Mouse (Mus musculus) ES-E14 (cell line): Measurements from ENCODE around the gene Klk5. TPM values are rescaled to one million over a fixed set of nuclear protein-coding genes. Genes with fewer than 3 reads are reported as not detected.
A peak's percentile ranks its signal among the peaks of the same experiment; 100 is the strongest.

Experiments used
- DNase-seq: peaks from one replicate; pipeline ENCODE4 v3.0.0-alpha.2; 2013; ENCODE audit warnings: low read depth, low spot score
- H3K27ac ChIP-seq: 2 replicates; pipeline ENCODE4 v1.5.1; 2012; ENCODE audit warnings: low read depth, mild to moderate bottlenecking, low read length, moderate library complexity, mixed read lengths; ENCODE audit not compliant: poor library complexity, insufficient read depth, severe bottlenecking
- H3K36me3 ChIP-seq: 2 replicates; pipeline ENCODE4 v1.6.1; 2012; ENCODE audit warnings: mild to moderate bottlenecking, low read length, moderate library complexity, mixed read lengths; ENCODE audit not compliant: control insufficient read depth, poor library complexity, insufficient read depth, severe bottlenecking
- H3K4me1 ChIP-seq, 2 experiments: fragments of 150-350 bp in 1 of 2; sonication (generic) in 1 of 2; 2 replicates each; pipeline ENCODE4 v1.6.1; 2012; ENCODE audit warnings: low read length in 2 of 2, mild to moderate bottlenecking in 1 of 2, mixed read lengths in 1 of 2; ENCODE audit not compliant: control insufficient read depth in 2 of 2, insufficient read depth in 2 of 2, poor library complexity in 1 of 2
- H3K4me3 ChIP-seq, 2 experiments: fragments of 150-350 bp in 1 of 2; sonication (generic) in 1 of 2; 2 replicates each; pipeline ENCODE4 v1.5.1; 2012; ENCODE audit warnings: low read length in 2 of 2, low read depth in 1 of 2, mild to moderate bottlenecking in 1 of 2, mixed read lengths in 1 of 2; ENCODE audit not compliant: insufficient read depth in 1 of 2, poor library complexity in 1 of 2, severe bottlenecking in 1 of 2
- H3K9ac ChIP-seq: 2 replicates; pipeline ENCODE4 v1.6.1; 2012; ENCODE audit warnings: low read depth, mild to moderate bottlenecking, low read length, mixed read lengths; ENCODE audit not compliant: poor library complexity, insufficient read depth, severe bottlenecking
- H3K9me3 ChIP-seq: fragments of 150-350 bp; sonication (generic); 2 replicates; pipeline ENCODE4 v1.6.1; 2012; ENCODE audit warnings: low read depth, mild to moderate bottlenecking, low read length; ENCODE audit not compliant: control insufficient read depth, insufficient read depth
- CHD2 ChIP-seq: IDR thresholded peaks from 2 replicates; pipeline ENCODE4 v1.6.1; 2014; ENCODE audit warnings: mild to moderate bottlenecking, low read depth, low read length, inconsistent platforms
- HCFC1 ChIP-seq: IDR thresholded peaks from 2 replicates; pipeline ENCODE4 v1.6.1; 2012; ENCODE audit warnings: low read length, inconsistent platforms, borderline replicate concordance; ENCODE audit not compliant: insufficient read depth
- MAFK ChIP-seq: IDR thresholded peaks from 2 replicates; pipeline ENCODE4 v1.6.1; 2014; ENCODE audit warnings: mild to moderate bottlenecking, low read depth, low read length, inconsistent platforms; ENCODE audit not compliant: insufficient read depth
- ZC3H11A ChIP-seq: IDR thresholded peaks from 2 replicates; pipeline ENCODE4 v1.6.1; 2012; ENCODE audit warnings: low read depth, mild to moderate bottlenecking, inconsistent platforms, low read length, borderline replicate concordance
- ZNF384 ChIP-seq: IDR thresholded peaks from 2 replicates; pipeline ENCODE4 v1.6.1; 2012; ENCODE audit warnings: low read depth, low read length, inconsistent platforms
- in situ Hi-C, 2 experiments: fragments of 600-800 bp; cut with MboI; formaldehyde crosslinking; loops; one replicate each; pipeline ENCODE4 v1.15.1; 2025; ENCODE audit warnings: low sequenced_read_pairs in 2 of 2, inconsistent platforms in 1 of 2; ENCODE audit not compliant: unreplicated experiment in 2 of 2
- total RNA-seq: library from RNA; depleted of rRNA; stranded (reverse); fragments of 300-350 nt; gene quantifications from 2 replicates; pipeline ENCODE4 v1.2.3, GENCODE M21; 2012

Gene Klk5
- total RNA-seq, 1 experiment = not detected

DNA sequence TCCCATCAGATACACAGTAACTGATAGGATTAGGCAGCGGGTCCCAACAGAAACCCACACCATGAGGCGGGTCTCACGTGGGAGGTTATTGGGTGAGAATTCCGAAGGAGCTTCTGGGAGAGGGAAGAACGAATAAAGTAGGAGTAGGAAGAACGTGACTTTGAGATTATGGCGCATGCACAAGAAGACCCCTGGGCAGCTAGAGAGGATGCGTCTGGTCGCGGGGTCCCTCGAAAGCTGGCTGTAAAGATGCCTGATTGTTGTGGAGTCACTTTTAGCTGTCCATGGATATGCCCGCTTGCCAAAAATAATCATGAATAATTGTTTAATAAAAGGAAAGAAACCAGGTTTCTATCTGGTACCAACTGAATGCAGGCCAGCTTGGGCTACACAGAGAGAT is 15.7 kb downstream of the Klk5 start:
- in situ Hi-C loops = no loop called here
- H3K4me1 ChIP-seq = peaks cover 4 to 15% of the 10 kb centered on the region in 2 experiments; a peak in 2 of 4 replicates
- H3K9ac ChIP-seq = no peak overlapping the region
- H3K9me3 ChIP-seq = no peaks in the 10 kb centered on the region
- H3K4me3 ChIP-seq = no peak overlapping the region
- no peaks in the 10 kb centered on the region for H3K36me3 ChIP-seq
- H3K27ac ChIP-seq = no peak overlapping the region
- no peak for DNase-seq
- TF ChIP-seq MAFK = no peak
- TF ChIP-seq CHD2 = no peak
- TF ChIP-seq ZNF384 = no peak
- TF ChIP-seq ZC3H11A = no peak
- TF ChIP-seq HCFC1 = no peak

DNA sequence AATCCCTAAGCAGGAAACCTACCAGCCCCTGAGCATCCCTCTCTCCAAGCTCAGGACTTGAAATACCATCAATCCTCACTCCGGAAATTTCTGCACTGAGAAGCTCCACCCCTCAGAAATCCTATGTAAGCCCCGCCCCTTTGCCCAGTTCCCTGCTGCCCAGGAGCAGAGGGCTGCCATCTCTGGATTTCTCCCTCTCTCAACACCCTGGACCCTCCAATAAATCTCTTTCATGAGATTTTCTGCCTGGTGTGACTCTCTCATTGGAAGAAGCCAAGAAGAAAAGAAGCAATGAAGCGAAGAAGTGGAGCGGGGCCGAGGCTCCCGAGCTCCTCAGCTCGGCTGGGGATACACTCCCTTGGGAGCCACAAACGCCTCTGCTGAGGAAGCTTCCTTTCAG is 18.6 kb downstream of the Klk5 start:
- H3K27ac ChIP-seq = no peak overlapping the region
- no peaks in the 10 kb centered on the region for H3K9me3 ChIP-seq
- no peak overlapping the region for H3K4me3 ChIP-seq
- no peak overlapping the region for H3K9ac ChIP-seq
- TF ChIP-seq ZC3H11A = no peak
- no peak for TF ChIP-seq MAFK
- no peaks in the 10 kb centered on the region for H3K36me3 ChIP-seq
- no peak for DNase-seq
- in situ Hi-C loops = no loop called here
- H3K4me1 ChIP-seq = peaks cover 2 to 9% of the 10 kb centered on the region in 2 experiments; a peak in 1 of 4 replicates

DNA sequence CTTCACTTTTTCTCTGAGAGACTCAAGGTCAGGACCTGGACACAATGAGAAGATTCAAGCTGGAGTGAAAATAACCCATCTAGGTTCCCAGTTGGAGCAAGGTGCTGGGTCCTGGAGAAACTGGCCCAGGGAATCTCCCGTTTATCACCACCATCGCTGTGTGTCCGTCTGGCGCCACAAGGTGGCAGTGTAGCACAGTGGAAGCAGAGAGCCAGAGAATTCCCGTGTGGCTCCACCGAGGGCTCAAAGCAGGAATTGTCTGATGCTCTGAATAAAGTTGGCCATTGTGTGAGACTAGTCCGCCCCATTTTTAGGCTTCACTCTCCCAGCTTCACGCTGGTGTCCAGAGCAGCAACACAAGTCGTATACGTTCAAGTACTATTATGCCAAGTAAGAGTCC is 31.5 kb downstream of the Klk5 start:
- DNase-seq = peak; percentile 86
- Histone ChIP-seq H3K27ac (no peak overlapping the region), H3K36me3 (no peaks in the 10 kb centered on the region), H3K4me3 (no peak overlapping the region), H3K9ac (no peak overlapping the region), H3K4me1 (no peaks in the 10 kb centered on the region; a peak in 1 of 4 replicates), H3K9me3 (no peaks in the 10 kb centered on the region)
- in situ Hi-C loops = no loop called here
- TF ChIP-seq HCFC1 (no peak), MAFK (no peak), ZC3H11A (peak; percentile 54; the same call in 1 of the 2 replicates)

DNA sequence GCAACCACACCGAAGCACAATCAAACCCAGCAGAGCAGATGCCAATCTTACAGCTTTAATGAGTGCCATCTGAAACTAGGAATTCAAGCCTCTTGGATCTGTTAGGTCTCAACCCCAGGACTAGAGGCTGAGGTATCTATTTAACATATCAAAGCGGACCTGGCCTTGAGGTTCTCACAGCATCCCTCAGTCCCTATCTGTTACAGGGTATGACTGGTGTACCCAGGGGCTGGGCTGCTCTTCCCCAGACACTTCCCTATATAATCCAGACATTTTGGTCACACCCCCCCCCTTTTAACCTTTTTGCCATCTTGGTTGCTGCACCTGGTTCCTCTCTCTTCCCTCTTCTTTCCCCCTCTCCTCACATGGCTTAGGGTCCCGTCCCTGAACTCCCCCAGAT is 31.9 kb downstream of the Klk5 start:
- H3K4me1 ChIP-seq = no peaks in the 10 kb centered on the region; a peak in 1 of 4 replicates
- TF ChIP-seq ZC3H11A (no peak), HCFC1 (no peak), CHD2 (no peak), ZNF384 (no peak), MAFK (no peak)
- no peaks in the 10 kb centered on the region for H3K36me3 ChIP-seq
- H3K9ac ChIP-seq = no peak overlapping the region
- in situ Hi-C loops = no loop called here
- DNase-seq = no peak
- H3K4me3 ChIP-seq = no peak overlapping the region
- no peak overlapping the region for H3K27ac ChIP-seq
- no peaks in the 10 kb centered on the region for H3K9me3 ChIP-seq

DNA sequence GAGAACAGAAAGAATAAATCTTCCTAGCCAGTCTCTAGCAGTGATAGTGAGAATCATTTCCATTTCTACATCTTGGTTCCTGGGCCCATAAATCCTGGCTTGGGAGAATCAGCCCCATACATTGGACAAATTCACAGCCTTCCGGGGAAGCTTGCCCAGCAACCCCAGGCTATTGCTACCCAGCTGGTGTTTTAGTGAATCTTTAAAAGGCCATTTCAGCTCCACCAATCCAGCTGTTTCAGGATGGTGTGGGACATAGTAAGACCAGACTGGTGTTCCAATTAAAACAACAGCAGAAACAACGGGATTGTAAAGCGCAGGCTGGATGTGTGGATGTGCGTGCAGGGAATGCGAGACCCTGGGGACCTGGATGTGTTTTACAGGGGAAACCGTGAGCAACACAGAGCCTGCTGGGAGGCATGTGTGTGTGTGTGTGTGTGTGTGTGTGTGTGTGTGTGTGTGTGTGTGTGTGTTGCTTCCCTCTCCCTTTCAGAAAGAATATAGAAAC is 33.2 kb downstream of the Klk5 start:
- H3K9me3 ChIP-seq = no peaks in the 10 kb centered on the region
- no peak overlapping the region for H3K27ac ChIP-seq
- H3K4me3 ChIP-seq = no peak overlapping the region
- H3K4me1 ChIP-seq = no peaks in the 10 kb centered on the region; a peak in 1 of 4 replicates
- H3K9ac ChIP-seq = no peak overlapping the region
- no peak for DNase-seq
- in situ Hi-C loops = loop anchor here (25.0 kb wide), 1 partner anchor 188 kb away; the partner anchor contains the start of gene Klk14 (in 2 of the 2)
- no peaks in the 10 kb centered on the region for H3K36me3 ChIP-seq
- TF ChIP-seq HCFC1 = no peak
- TF ChIP-seq ZNF384 = no peak
- TF ChIP-seq ZC3H11A = no peak
- TF ChIP-seq CHD2 = no peak
- no peak for TF ChIP-seq MAFK
